Mouse (Mus musculus): ENCODE measurements at regions not wholly inside any gene's neighbourhood (a gene's known extent, or its start where the extent isn't known, plus 50 kb on each side); places are given as distances from the start of the nearest gene placed in this dataset.
A peak's percentile ranks its signal among the peaks of the same experiment; 100 is the strongest.

- DNase-seq = peak; percentile 91
These were observed 161.0 kb upstream of the Samsn1 start for GRCm38 (mm10) chr16:76183105-76183504.

- no peak for DNase-seq
These were observed 159.5 kb upstream of the Samsn1 start for GRCm38 (mm10) chr16:76181596-76181995.

GRCm38 (mm10) chr16:76167651-76168050 is 145.6 kb upstream of the Samsn1 start:
- DNase-seq = peak; percentile 94

GRCm38 (mm10) chr16:76160879-76161278 is 138.8 kb upstream of the Samsn1 start:
- DNase-seq = no peak

- DNase-seq = no peak
These were observed 136.5 kb upstream of the Samsn1 start for GRCm38 (mm10) chr16:76158585-76158984.

GRCm38 (mm10) chr16:76153766-76154525 is 131.9 kb upstream of the Samsn1 start:
- peak; percentile 68 for DNase-seq

- DNase-seq = peak; percentile 46
These were observed 127.5 kb upstream of the Samsn1 start for GRCm38 (mm10) chr16:76149581-76149980.

GRCm38 (mm10) chr16:76133892-76134291 is 111.8 kb upstream of the Samsn1 start:
- DNase-seq = no peak

GRCm38 (mm10) chr16:76130486-76130885 is 108.4 kb upstream of the Samsn1 start:
- no peak for DNase-seq

GRCm38 (mm10) chr16:76129982-76130381 is 107.9 kb upstream of the Samsn1 start:
- no peak for DNase-seq

- no peak for DNase-seq
These were observed 100.9 kb upstream of the Samsn1 start for GRCm38 (mm10) chr16:76123021-76123384.

GRCm38 (mm10) chr16:76122172-76123020 is 100.3 kb upstream of the Samsn1 start:
- no peak for DNase-seq

- no peak for DNase-seq
These were observed 98.6 kb upstream of the Samsn1 start for GRCm38 (mm10) chr16:76120712-76121111.

GRCm38 (mm10) chr16:76110383-76110782 is 88.3 kb upstream of the Samsn1 start:
- DNase-seq = no peak

GRCm38 (mm10) chr16:76108464-76108863 is 86.4 kb upstream of the Samsn1 start:
- no peak for DNase-seq

- DNase-seq = no peak
These were observed 82.6 kb upstream of the Samsn1 start for GRCm38 (mm10) chr16:76104673-76105072.

- DNase-seq = no peak
These were observed 79.7 kb upstream of the Samsn1 start for GRCm38 (mm10) chr16:76101773-76102172.

- DNase-seq = no peak
These were observed 75.7 kb upstream of the Samsn1 start for GRCm38 (mm10) chr16:76097808-76098207.

- DNase-seq = no peak
These were observed 74.3 kb upstream of the Samsn1 start for GRCm38 (mm10) chr16:76096363-76096762.

- peak; percentile 72 for DNase-seq
These were observed 63.3 kb upstream of the Samsn1 start for GRCm38 (mm10) chr16:76085363-76085762.

- DNase-seq = no peak
These were observed 60.4 kb upstream of the Samsn1 start for GRCm38 (mm10) chr16:76082465-76082864.

GRCm38 (mm10) chr16:76079761-76080502 is 57.9 kb upstream of the Samsn1 start:
- no peak for DNase-seq

- DNase-seq = no peak
These were observed 56.1 kb upstream of the Samsn1 start for GRCm38 (mm10) chr16:76078219-76078618.

Measured in heart, adult 11 months (tissue).